Mouse (Mus musculus) kidney, adult 2 months (tissue): ENCODE results near the gene Gm44596. TPM values are rescaled to one million over a fixed set of nuclear protein-coding genes. Genes with fewer than 3 reads are reported as not detected.

Experiments
- DNase-seq: peaks from one replicate; pipeline ENCODE4 v3.0.0; 2021
- H3K27ac ChIP-seq: fragments of 200-500 bp; 2 replicates; pipeline ENCODE4 v1.5.1; 2012; ENCODE audit warnings: low read depth, low read length, control low read depth, inconsistent platforms; ENCODE audit not compliant: insufficient read depth
- H3K27me3 ChIP-seq: fragments of 200-500 bp; replicated peaks from 2 replicates; pipeline ENCODE4 v1.6.1; 2012; ENCODE audit warnings: mild to moderate bottlenecking, moderate library complexity, low read length, inconsistent platforms; ENCODE audit not compliant: control insufficient read depth, insufficient read depth
- H3K36me3 ChIP-seq: fragments of 200-500 bp; 2 replicates; pipeline ENCODE4 v1.6.1; 2012; ENCODE audit warnings: mild to moderate bottlenecking, moderate library complexity, low read length, inconsistent platforms; ENCODE audit not compliant: control insufficient read depth, insufficient read depth
- H3K4me1 ChIP-seq: fragments of 200-500 bp; 2 replicates; pipeline ENCODE4 v1.6.1; 2011; ENCODE audit warnings: low read length; ENCODE audit not compliant: control insufficient read depth, insufficient read depth
- H3K4me3 ChIP-seq: fragments of 200-500 bp; 2 replicates; pipeline ENCODE4 v1.5.1; 2011; ENCODE audit warnings: mild to moderate bottlenecking, low read depth, low read length, control low read depth; ENCODE audit not compliant: insufficient read depth
- CTCF ChIP-seq: fragments of 200-500 bp; conservative IDR thresholded peaks from 2 replicates; pipeline ENCODE4 v1.5.1; 2011; ENCODE audit warnings: low read depth, mild to moderate bottlenecking, control low read depth, low read length, moderate library complexity, mixed read lengths; ENCODE audit not compliant: insufficient read depth, insufficient read length
- POLR2A ChIP-seq: fragments of 200-500 bp; IDR thresholded peaks from one replicate; pipeline ENCODE4 v1.6.1; 2011; ENCODE audit warnings: low read depth, low read length, control low read depth
- WGBS: fragments of 180-500 bp; shearing (Covaris S2); methylation state at CpG from one replicate; pipeline ENCODE4 v1.1.7; 2018; 5-methylcytosine and 5-hydroxymethylcytosine counted together
- polyA plus RNA-seq: library from polyadenylated mRNA; depleted of rRNA; stranded (reverse); fragments of >200 nt; gene quantifications from 2 replicates; pipeline ENCODE4 v1.2.3, GENCODE M21; 2012

The Gm44596 gene
- polyA plus RNA-seq, 1 experiment, result not detected

- Histone ChIP-seq H3K36me3 (no peaks in the 10 kb centered on the region), H3K4me1 (no peaks in the 10 kb centered on the region), H3K4me3 (no peak overlapping the region), H3K27me3 (no peaks in the 10 kb centered on the region), H3K27ac (no peak overlapping the region)
- 69% methylated on average over 3 of the region's 3 CpGs for WGBS
- no peak for DNase-seq
- TF ChIP-seq CTCF, result no peak
- TF ChIP-seq POLR2A, result no peak
These were observed 6.0 kb downstream of the Gm44596 start for GRCm38 (mm10) chr6:128381254-128381653.

GRCm38 (mm10) chr6:128383752-128384151 is 8.4 kb downstream of the Gm44596 start:
- H3K27ac ChIP-seq, result no peak overlapping the region
- H3K4me3 ChIP-seq, result no peak overlapping the region
- DNase-seq, result no peak
- 59% methylated on average over 7 of the region's 7 CpGs for WGBS
- H3K27me3 ChIP-seq, result no peaks in the 10 kb centered on the region
- H3K4me1 ChIP-seq, result no peaks in the 10 kb centered on the region
- no peaks in the 10 kb centered on the region for H3K36me3 ChIP-seq
- TF ChIP-seq POLR2A (no peak), CTCF (no peak)

- no peak for TF ChIP-seq CTCF
- no peak for TF ChIP-seq POLR2A
- no peaks in the 10 kb centered on the region for H3K27me3 ChIP-seq
- no peak for DNase-seq
- H3K27ac ChIP-seq, result no peak overlapping the region
- H3K36me3 ChIP-seq, result no peaks in the 10 kb centered on the region
- H3K4me3 ChIP-seq, result no peak overlapping the region
- WGBS, result 74% methylated on average over 1 of the region's 1 CpGs
- H3K4me1 ChIP-seq, result no peaks in the 10 kb centered on the region
These were observed 9.7 kb downstream of the Gm44596 start for GRCm38 (mm10) chr6:128385026-128385425.

GRCm38 (mm10) chr6:128389185-128389584 is 13.9 kb downstream of the Gm44596 start:
- no peak overlapping the region for H3K27ac ChIP-seq
- no peaks in the 10 kb centered on the region for H3K4me1 ChIP-seq
- no peak overlapping the region for H3K4me3 ChIP-seq
- TF ChIP-seq CTCF (no peak), POLR2A (no peak)
- H3K27me3 ChIP-seq, result no peaks in the 10 kb centered on the region
- no peaks in the 10 kb centered on the region for H3K36me3 ChIP-seq
- no peak for DNase-seq
- WGBS, result 69% methylated on average over 1 of the region's 1 CpGs

GRCm38 (mm10) chr6:128390683-128391082 is 15.4 kb downstream of the Gm44596 start:
- H3K27ac ChIP-seq, result no peak overlapping the region
- H3K4me3 ChIP-seq, result no peak overlapping the region
- no peak for DNase-seq
- no peaks in the 10 kb centered on the region for H3K4me1 ChIP-seq
- no peaks in the 10 kb centered on the region for H3K36me3 ChIP-seq
- WGBS, result 44% methylated on average over 1 of the region's 1 CpGs
- H3K27me3 ChIP-seq, result no peaks in the 10 kb centered on the region
- TF ChIP-seq POLR2A, result no peak

- no peak overlapping the region for H3K4me3 ChIP-seq
- WGBS, result 49% methylated on average over 7 of the region's 7 CpGs
- H3K27ac ChIP-seq, result no peak overlapping the region
- no peaks in the 10 kb centered on the region for H3K36me3 ChIP-seq
- peaks cover 3% of the 10 kb centered on the region; the same call in 1 of the 2 replicates for H3K4me1 ChIP-seq
- DNase-seq, result peak; percentile 87
- H3K27me3 ChIP-seq, result no peaks in the 10 kb centered on the region
- TF ChIP-seq CTCF (no peak), POLR2A (no peak)
These were observed 22.4 kb downstream of the Gm44596 start for GRCm38 (mm10) chr6:128397574-128398261.

- no peaks in the 10 kb centered on the region for H3K27me3 ChIP-seq
- peak within 1 kb of the TSS; percentile 29; the same call in 1 of the 2 replicates for H3K4me3 ChIP-seq
- no peak for TF ChIP-seq CTCF
- no peak for TF ChIP-seq POLR2A
- H3K36me3 ChIP-seq, result no peaks in the 10 kb centered on the region
- WGBS, result 59% methylated on average over 3 of the region's 3 CpGs
- peak within 1 kb of the TSS; percentile 19; the same call in 1 of the 2 replicates for H3K27ac ChIP-seq
- H3K4me1 ChIP-seq, result peaks cover 3% of the 10 kb centered on the region; the same call in 1 of the 2 replicates
- DNase-seq, result no peak
These were observed 23.7 kb downstream of the Gm44596 start, which contains the start of gene Nrip2 for GRCm38 (mm10) chr6:128398996-128399395. Gene Nrip2 (plus strand): TSS chr6:128399296.
